Mouse (Mus musculus): Measurements from ENCODE around the gene Vmp1.

GRCm38 (mm10) chr11:86663977-86664376 lies 19.7 kb downstream of the Vmp1 start:
- TF ChIP-seq CTCF (IDR thresholded peaks at IDR 0.05; ENCODE audit: insufficient read depth, low read length) (no peak), POLR2A (IDR thresholded peaks at IDR 0.05; ENCODE audit: borderline replicate concordance, extremely low read depth, low read depth, low read length) (no peak)

Measured in lung, adult 2 months (tissue).